Mouse (Mus musculus) MEL (cell line): ENCODE measurements around the gene Nrg4.

Experiments
- CTCF ChIP-seq, 3 experiments: IDR thresholded peaks in 2 of 3; conservative IDR thresholded peaks in 1 of 3; 2 replicates each; pipeline ENCODE4 v1.5.1; 2011 to 2012; ENCODE audit warnings: low read length in 3 of 3, low read depth in 2 of 3, mild to moderate bottlenecking in 2 of 3, improper control_type of control experiment in 1 of 3, inconsistent platforms in 1 of 3, mixed read lengths in 1 of 3, moderate library complexity in 1 of 3; ENCODE audit not compliant: control insufficient read depth in 1 of 3, insufficient read depth in 1 of 3, poor library complexity in 1 of 3, severe bottlenecking in 1 of 3
- E2F4 ChIP-seq: IDR thresholded peaks from 2 replicates; pipeline ENCODE4 v1.6.1; 2011; ENCODE audit warnings: low read depth, low read length, improper control_type of control experiment, borderline replicate concordance
- ELF1 ChIP-seq: IDR thresholded peaks from 2 replicates; pipeline ENCODE4 v1.6.1; 2014; ENCODE audit warnings: low read depth, mild to moderate bottlenecking, inconsistent platforms, low read length, improper control_type of control experiment, moderate library complexity
- ETS1 ChIP-seq: IDR thresholded peaks from 2 replicates; pipeline ENCODE4 v1.6.1; 2012; ENCODE audit warnings: low read depth, mild to moderate bottlenecking, inconsistent platforms, low read length, improper control_type of control experiment, moderate library complexity
- POLR2A ChIP-seq, 2 experiments: IDR thresholded peaks; 2 replicates each; pipeline ENCODE4 v1.6.1; 2011 to 2012; ENCODE audit warnings: low read length in 2 of 2, mild to moderate bottlenecking in 2 of 2, control low read depth in 1 of 2, improper control_type of control experiment in 1 of 2, low read depth in 1 of 2, moderate library complexity in 1 of 2; ENCODE audit not compliant: control insufficient read depth in 1 of 2, insufficient read depth in 1 of 2, poor library complexity in 1 of 2
- POLR2AphosphoS5 ChIP-seq: IDR thresholded peaks from 2 replicates; pipeline ENCODE4 v1.6.1; 2012; ENCODE audit warnings: low read depth, borderline replicate concordance, mild to moderate bottlenecking, inconsistent platforms, low read length, moderate library complexity, mixed read lengths
- SIN3A ChIP-seq: IDR thresholded peaks from 2 replicates; pipeline ENCODE4 v1.6.1; 2012; ENCODE audit warnings: low read length, improper control_type of control experiment, inconsistent platforms
- TAL1 ChIP-seq: IDR thresholded peaks from 2 replicates; pipeline ENCODE4 v1.6.1; 2012; ENCODE audit warnings: mild to moderate bottlenecking, inconsistent platforms, low read length, moderate library complexity, mixed read lengths

DNA sequence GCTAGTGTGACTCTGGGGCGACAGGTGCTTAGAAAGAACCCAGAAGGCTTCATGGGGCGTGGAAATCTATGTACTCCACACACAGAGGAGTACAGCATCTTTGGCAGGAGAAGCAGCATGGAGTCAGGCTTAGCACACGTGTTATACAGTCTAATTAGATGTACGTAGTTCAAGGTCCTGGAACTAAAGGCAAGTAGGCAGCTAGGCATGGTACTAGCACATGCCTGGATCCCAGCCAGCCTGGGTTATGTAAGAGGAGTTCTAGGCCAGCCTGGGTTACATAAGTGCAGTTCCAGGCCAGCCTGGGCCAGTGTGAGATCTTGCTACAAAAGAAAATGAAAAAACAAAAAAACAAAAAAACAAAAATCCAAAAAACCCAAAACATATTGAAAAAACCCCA, 49.1 kb downstream of the Nrg4 start:
- TF ChIP-seq ELF1 (no peak), CTCF (IDR thresholded peaks at IDR 0.05 in 2 of 3, conservative IDR thresholded peaks at IDR 0.05 in 1 of 3; ENCODE audit: control insufficient read depth in 1 of 3, insufficient read depth in 1 of 3, low read depth in 2 of 3, low read length in 3 of 3, poor library complexity in 1 of 3, severe bottlenecking in 1 of 3) (no peak), POLR2A (IDR thresholded peaks at IDR 0.05; ENCODE audit: control insufficient read depth in 1 of 2, insufficient read depth in 1 of 2, low read depth in 1 of 2, low read length in 2 of 2, poor library complexity in 1 of 2) (no peak), ETS1 (no peak), TAL1 (no peak), SIN3A (no peak), POLR2AphosphoS5 (no peak), E2F4 (no peak)
